Mouse (Mus musculus): ENCODE results near the gene Pla2r1.

- TF ChIP-seq CTCF (conservative IDR thresholded peaks at IDR 0.05; ENCODE audit: low read length), result no peak
- TF ChIP-seq NANOG (IDR thresholded peaks at IDR 0.05; ENCODE audit: borderline replicate concordance, low read length), result no peak
Measured at GRCm38 (mm10) chr2:60538710-60539109, 14.4 kb downstream of the Pla2r1 start.
